10 mouse cellular contexts compared by ENCODE assay signal in genomic region chr15:79162822-79163221, GRCm38 (mm10). TPM values are rescaled to one million over a fixed set of nuclear protein-coding genes. Genes with fewer than 3 reads are reported as not detected.
DNase-seq lines count a peak whose midpoint lies in the region; ATAC-seq and TF ChIP-seq lines count a peak whose summit lies in the region.
"Had no signal": no experiment of that assay in that cellular context is flagged by ENCODE, and none has a peak within 500 bp of the region (broad histone marks: within the 10 kb centered on the region; RNA-seq: fewer than 3 reads in every experiment).

No protein-coding gene starts in this region.

- 50% methylated on average over 14 of the region's 14 CpGs for WGBS in kidney, embryonic 15.5 days
- 48% methylated on average over 14 of the region's 14 CpGs for WGBS in kidney, embryonic 14.5 days
- 30% methylated on average over 14 of the region's 14 CpGs for WGBS in embryonic facial prominence, embryonic 11.5 days
- WGBS in limb, embryonic 14.5 days = 47% methylated on average over 14 of the region's 14 CpGs

- peak overlapping the region; percentile 26; the same call in 1 of the 2 replicates for H3K4me3 ChIP-seq in kidney, embryonic 15.5 days (replicated peaks)
- H3K4me3 ChIP-seq in kidney, embryonic 14.5 days (ENCODE audit: low read length) = no peak overlapping the region; the same call in 1 of the 2 replicates
- peak overlapping the region; percentile 73 for H3K4me3 ChIP-seq in E14TG2a.4 (replicated peaks; ENCODE audit: low read length)
- peak overlapping the region; percentile 21 for H3K4me3 ChIP-seq in embryonic facial prominence, embryonic 11.5 days (ENCODE audit: low read depth, low read length)
- H3K4me3 ChIP-seq in limb, embryonic 14.5 days (replicated peaks; ENCODE audit: low read length) = peak overlapping the region; percentile 31

- ATAC-seq in kidney, embryonic 15.5 days (replicated peaks; ENCODE audit: low FRiP score) = no peak
- ATAC-seq in kidney, embryonic 14.5 days (ENCODE audit: low FRiP score, low TSS enrichment) = no peak
- ATAC-seq in embryonic facial prominence, embryonic 11.5 days (replicated peaks; ENCODE audit: insufficient number of reproducible peaks, low FRiP score, low TSS enrichment, low read depth) = no peak
- ATAC-seq in limb, embryonic 14.5 days (ENCODE audit: low FRiP score, low read depth) = no peak

- no peak for TF ChIP-seq POLR2A in limb, embryonic 14.5 days (IDR thresholded peaks at IDR 0.05; ENCODE audit: borderline replicate concordance, extremely low read depth, insufficient read depth, insufficient read length)

- peaks cover 14% of the 10 kb centered on the region for H3K4me1 ChIP-seq in kidney, embryonic 15.5 days
- H3K4me1 ChIP-seq in kidney, embryonic 14.5 days (ENCODE audit: control insufficient read depth, insufficient read depth, low read length) = 0 out of 2 replicates have a peak, but pooled peaks cover 2% of the 10 kb centered on the region
- peaks cover 50% of the 10 kb centered on the region for H3K4me1 ChIP-seq in E14TG2a.4 (replicated peaks; ENCODE audit: low read depth, low read length)
- H3K4me1 ChIP-seq in embryonic facial prominence, embryonic 11.5 days (ENCODE audit: control insufficient read depth, insufficient read depth, low read length) = no peaks in the 10 kb centered on the region
- H3K4me1 ChIP-seq in limb, embryonic 14.5 days (ENCODE audit: control insufficient read depth, insufficient read depth, low read length) = peaks cover 5% of the 10 kb centered on the region

- no peak overlapping the region for H3K27ac ChIP-seq in kidney, embryonic 15.5 days
- no peak overlapping the region for H3K27ac ChIP-seq in kidney, embryonic 14.5 days (ENCODE audit: low read depth, low read length)
- no peak overlapping the region for H3K27ac ChIP-seq in embryonic facial prominence, embryonic 11.5 days (replicated peaks; ENCODE audit: low read depth, low read length)
- no peak overlapping the region for H3K27ac ChIP-seq in limb, embryonic 14.5 days (replicated peaks; ENCODE audit: low read depth, low read length)

- H3K4me2 ChIP-seq in kidney, embryonic 15.5 days = no peak overlapping the region
- H3K4me2 ChIP-seq in kidney, embryonic 14.5 days (replicated peaks; ENCODE audit: low read depth, low read length) = no peak overlapping the region
- no peak overlapping the region for H3K4me2 ChIP-seq in embryonic facial prominence, embryonic 11.5 days (ENCODE audit: low read depth, low read length)
- peak overlapping the region; percentile 32; the same call in 1 of the 2 replicates for H3K4me2 ChIP-seq in limb, embryonic 14.5 days (replicated peaks; ENCODE audit: low read depth, low read length, severe bottlenecking)

- no peaks in the 10 kb centered on the region for H3K36me3 ChIP-seq in kidney, embryonic 15.5 days
- H3K36me3 ChIP-seq in kidney, embryonic 14.5 days (ENCODE audit: control insufficient read depth, insufficient read depth, low read length) = no peaks in the 10 kb centered on the region
- H3K36me3 ChIP-seq in E14TG2a.4 (ENCODE audit: insufficient read depth, low read length) = no peaks in the 10 kb centered on the region
- H3K36me3 ChIP-seq in embryonic facial prominence, embryonic 11.5 days (replicated peaks; ENCODE audit: control insufficient read depth, insufficient read depth, low read depth, low read length) = no peaks in the 10 kb centered on the region
- no peaks in the 10 kb centered on the region for H3K36me3 ChIP-seq in limb, embryonic 14.5 days (ENCODE audit: control insufficient read depth, insufficient read depth, low read length)

- H3K9me3 ChIP-seq in kidney, embryonic 15.5 days (replicated peaks) = no peaks in the 10 kb centered on the region
- H3K9me3 ChIP-seq in kidney, embryonic 14.5 days (ENCODE audit: control insufficient read depth, low read length) = no peaks in the 10 kb centered on the region
- H3K9me3 ChIP-seq in E14TG2a.4 (ENCODE audit: low read length) = 0 out of 2 replicates have a peak, but pooled peaks cover 4% of the 10 kb centered on the region
- H3K9me3 ChIP-seq in embryonic facial prominence, embryonic 11.5 days (replicated peaks; ENCODE audit: control insufficient read depth, low read length) = no peaks in the 10 kb centered on the region
- H3K9me3 ChIP-seq in limb, embryonic 14.5 days (ENCODE audit: control insufficient read depth, low read length) = no peaks in the 10 kb centered on the region

- DNase-seq in embryonic facial prominence, embryonic 11.5 days (ENCODE audit: low spot score) = no peak
- no peak for DNase-seq in limb, embryonic 14.5 days (ENCODE audit: low spot score)
- no peak for DNase-seq in ovary, postnatal 14 days (ENCODE audit: low spot score)
- no peak for DNase-seq in layer of hippocampus, postnatal 36 days
- DNase-seq in gastrocnemius, adult 18-20 months (ENCODE audit: low spot score) = no peak
- DNase-seq: embryo, embryonic 11 days; gastrocnemius, postnatal 14 days had no signal

- H3K27me3 ChIP-seq in kidney, embryonic 15.5 days = peaks cover 79% of the 10 kb centered on the region
- H3K27me3 ChIP-seq in kidney, embryonic 14.5 days (ENCODE audit: control insufficient read depth, insufficient read depth, low read length) = peaks cover 51% of the 10 kb centered on the region
- peaks cover 98% of the 10 kb centered on the region for H3K27me3 ChIP-seq in E14TG2a.4 (ENCODE audit: insufficient read depth, low read length)
- H3K27me3 ChIP-seq in embryonic facial prominence, embryonic 11.5 days (ENCODE audit: control insufficient read depth, insufficient read depth, low read length) = peaks cover 36% of the 10 kb centered on the region
- peaks cover 40% of the 10 kb centered on the region for H3K27me3 ChIP-seq in limb, embryonic 14.5 days (ENCODE audit: control insufficient read depth, insufficient read depth, low read length)

- TF ChIP-seq CTCF in E14TG2a.4 (conservative IDR thresholded peaks at IDR 0.05; ENCODE audit: low read length) = peak; percentile 45

- no peak overlapping the region for H3K9ac ChIP-seq in kidney, embryonic 15.5 days
- H3K9ac ChIP-seq in kidney, embryonic 14.5 days (ENCODE audit: low read depth, low read length) = no peak overlapping the region
- peak overlapping the region; percentile 28; the same call in 1 of the 2 replicates for H3K9ac ChIP-seq in embryonic facial prominence, embryonic 11.5 days (replicated peaks; ENCODE audit: low read length)
- H3K9ac ChIP-seq in limb, embryonic 14.5 days (ENCODE audit: low read depth, low read length, severe bottlenecking) = no peak overlapping the region

RNA-seq across cellular contexts. Expression of gene Sox10, which starts 2.2 kb away (rescaled TPM):
- polyA plus RNA-seq in kidney, embryonic 15.5 days (2015; fragmentation: Nextera tagmentation; extraction: Ambion mirVana) = 0.40 and 0.96 TPM in 2 replicates
- polyA plus RNA-seq in kidney, embryonic 14.5 days (2014; fragmentation: Nextera tagmentation; extraction: Ambion mirVana) = 0.21 and 0.22 TPM in 2 replicates
- 11.6 and 12.2 TPM in 2 replicates for polyA plus RNA-seq in embryonic facial prominence, embryonic 11.5 days (2014; fragmentation: Nextera tagmentation; extraction: Ambion mirVana)
- 20.3 and 26.9 TPM in 2 replicates for polyA plus RNA-seq in limb, embryonic 14.5 days (2012; rRNA removed)
- 7.8 and 9.0 TPM in 2 replicates for polyA plus RNA-seq in limb, embryonic 14.5 days (2014; fragmentation: Nextera tagmentation; extraction: Ambion mirVana)
- total RNA-seq in layer of hippocampus, postnatal 36 days (2021) = 10 to 100 TPM; 28.9 to 31.6 TPM
- total RNA-seq in gastrocnemius, adult 18-20 months (2021) = 1 to 10 TPM; 1.0 to 1.3 TPM

RNA-seq across cellular contexts. Expression of gene 1700088E04Rik, which starts 21.8 kb away (rescaled TPM):
- 7.7 and 10.5 TPM in 2 replicates for polyA plus RNA-seq in kidney, embryonic 15.5 days (2015; fragmentation: Nextera tagmentation; extraction: Ambion mirVana)
- 7.1 and 8.8 TPM in 2 replicates for polyA plus RNA-seq in kidney, embryonic 14.5 days (2014; fragmentation: Nextera tagmentation; extraction: Ambion mirVana)
- 6.8 and 7.9 TPM in 2 replicates for polyA plus RNA-seq in embryonic facial prominence, embryonic 11.5 days (2014; fragmentation: Nextera tagmentation; extraction: Ambion mirVana)
- polyA plus RNA-seq in limb, embryonic 14.5 days (2012; rRNA removed) = 3.8 and 4.7 TPM in 2 replicates
- 6.1 and 7.1 TPM in 2 replicates for polyA plus RNA-seq in limb, embryonic 14.5 days (2014; fragmentation: Nextera tagmentation; extraction: Ambion mirVana)
- 1 to 10 TPM; 8.9 to 9.3 TPM for total RNA-seq in layer of hippocampus, postnatal 36 days (2021)
- 1 to 10 TPM; 1.1 to 1.2 TPM for total RNA-seq in gastrocnemius, adult 18-20 months (2021)

RNA-seq across cellular contexts. Expression of gene Polr2f, which starts 22.0 kb away (rescaled TPM):
- 303 and 317 TPM in 2 replicates for polyA plus RNA-seq in kidney, embryonic 15.5 days (2015; fragmentation: Nextera tagmentation; extraction: Ambion mirVana)
- 352 and 434 TPM in 2 replicates for polyA plus RNA-seq in kidney, embryonic 14.5 days (2014; fragmentation: Nextera tagmentation; extraction: Ambion mirVana)
- polyA plus RNA-seq in embryonic facial prominence, embryonic 11.5 days (2014; fragmentation: Nextera tagmentation; extraction: Ambion mirVana) = 388 and 414 TPM in 2 replicates
- 116 and 192 TPM in 2 replicates for polyA plus RNA-seq in limb, embryonic 14.5 days (2012; rRNA removed)
- polyA plus RNA-seq in limb, embryonic 14.5 days (2014; fragmentation: Nextera tagmentation; extraction: Ambion mirVana) = 326 and 334 TPM in 2 replicates
- 100 to 1,000 TPM in 1 of 2 experiments, 10 to 100 TPM in 1; 98.9 to 101 TPM for total RNA-seq in layer of hippocampus, postnatal 36 days (2021)
- total RNA-seq in gastrocnemius, adult 18-20 months (2021) = 10 to 100 TPM; 69.3 to 76.8 TPM

RNA-seq across cellular contexts. Expression of gene Micall1, which starts 54.1 kb away (rescaled TPM):
- 8.6 and 11.0 TPM in 2 replicates for polyA plus RNA-seq in kidney, embryonic 15.5 days (2015; fragmentation: Nextera tagmentation; extraction: Ambion mirVana)
- 6.5 and 7.2 TPM in 2 replicates for polyA plus RNA-seq in kidney, embryonic 14.5 days (2014; fragmentation: Nextera tagmentation; extraction: Ambion mirVana)
- polyA plus RNA-seq in embryonic facial prominence, embryonic 11.5 days (2014; fragmentation: Nextera tagmentation; extraction: Ambion mirVana) = 4.9 and 5.1 TPM in 2 replicates
- polyA plus RNA-seq in limb, embryonic 14.5 days (2012; rRNA removed) = 31.0 and 35.4 TPM in 2 replicates
- polyA plus RNA-seq in limb, embryonic 14.5 days (2014; fragmentation: Nextera tagmentation; extraction: Ambion mirVana) = 12.8 and 14.8 TPM in 2 replicates
- total RNA-seq in layer of hippocampus, postnatal 36 days (2021) = 10 to 100 TPM; 33.1 to 34.5 TPM
- total RNA-seq in gastrocnemius, adult 18-20 months (2021) = 10 to 100 TPM; 10.3 to 10.8 TPM
